In genomic region chr11:72314151-72314895, GRCm38 (mm10) we compare ENCODE assay signal across 8 mouse cellular contexts. TPM values are rescaled to one million over a fixed set of nuclear protein-coding genes. Genes with fewer than 3 reads are reported as not detected.
DNase-seq lines count a peak whose midpoint lies in the region; ATAC-seq and TF ChIP-seq lines count a peak whose summit lies in the region.

Gene Fbxo39, plus strand, starts transcription at chr11:72314444.

- 0 out of 2 replicates have a peak within 1 kb of the TSS, but pooled peaks have one; percentile 3 for H3K9ac ChIP-seq in kidney, embryonic 16.5 days (replicated peaks; ENCODE audit: low read length)
- H3K9ac ChIP-seq in heart, postnatal 0 days (replicated peaks; ENCODE audit: low read depth, low read length): no peak within 1 kb of the TSS; the same call in 1 of the 2 replicates

- no peaks in the 10 kb centered on the region for H3K36me3 ChIP-seq in kidney, embryonic 16.5 days (ENCODE audit: insufficient read depth, low read length)
- H3K36me3 ChIP-seq in heart, postnatal 0 days (replicated peaks; ENCODE audit: control insufficient read depth, insufficient read depth, low read length): 0 out of 2 replicates have a peak, but pooled peaks cover 3% of the 10 kb centered on the region
- no peaks in the 10 kb centered on the region for H3K36me3 ChIP-seq in midbrain, embryonic 10.5 days

- no peak for TF ChIP-seq EP300 in heart, postnatal 0 days (IDR thresholded peaks at IDR 0.05; ENCODE audit: low read depth)

- no peaks in the 10 kb centered on the region for H3K4me1 ChIP-seq in kidney, embryonic 16.5 days (ENCODE audit: insufficient read depth, low read length)
- no peaks in the 10 kb centered on the region for H3K4me1 ChIP-seq in heart, postnatal 0 days (ENCODE audit: control insufficient read depth, insufficient read depth)
- H3K4me1 ChIP-seq in midbrain, embryonic 10.5 days: peaks cover 7% of the 10 kb centered on the region

- peak within 1 kb of the TSS; percentile 28 for H3K4me3 ChIP-seq in kidney, embryonic 16.5 days (ENCODE audit: low read length)
- peak within 1 kb of the TSS; percentile 28 for H3K4me3 ChIP-seq in heart, postnatal 0 days (ENCODE audit: low read depth, low read length)
- peak within 1 kb of the TSS; percentile 52 for H3K4me3 ChIP-seq in midbrain, embryonic 10.5 days

- H3K27ac ChIP-seq in kidney, embryonic 16.5 days (ENCODE audit: low read length): no peak within 1 kb of the TSS
- no peak within 1 kb of the TSS for H3K27ac ChIP-seq in heart, postnatal 0 days (ENCODE audit: low read depth)
- H3K27ac ChIP-seq in midbrain, embryonic 10.5 days (replicated peaks): peak within 1 kb of the TSS; percentile 52; the same call in 1 of the 2 replicates

- WGBS in kidney, embryonic 16.5 days: 11% methylated on average over 41 of the region's 42 CpGs
- 11% methylated on average over 42 of the region's 42 CpGs for WGBS in heart, postnatal 0 days
- WGBS in midbrain, embryonic 10.5 days: 12% methylated on average over 42 of the region's 42 CpGs

- DNase-seq in kidney, adult 11 months: no peak
- DNase-seq in brain, adult 2 months (ENCODE audit: low read depth, low spot score): peak; percentile 69
- DNase-seq in heart, postnatal 0 days (ENCODE audit: low spot score): no peak
- peak; percentile 21 for DNase-seq in midbrain, embryonic 10.5 days (ENCODE audit: low spot score)
- no peak for DNase-seq in MN1 (ENCODE audit: low spot score)
- DNase-seq in cerebellum, adult 11 months: no peak

- H3K27me3 ChIP-seq in kidney, embryonic 16.5 days (ENCODE audit: insufficient read depth, low read length): peaks cover 21% of the 10 kb centered on the region
- H3K27me3 ChIP-seq in heart, postnatal 0 days (ENCODE audit: control insufficient read depth, insufficient read depth, low read length): peaks cover 22% of the 10 kb centered on the region
- peaks cover 37% of the 10 kb centered on the region for H3K27me3 ChIP-seq in midbrain, embryonic 10.5 days (ENCODE audit: low read depth, poor library complexity, severe bottlenecking)

- H3K9me3 ChIP-seq in kidney, embryonic 16.5 days (ENCODE audit: low read length): no peaks in the 10 kb centered on the region
- H3K9me3 ChIP-seq in heart, postnatal 0 days (replicated peaks; ENCODE audit: control insufficient read depth, low read length): no peaks in the 10 kb centered on the region
- no peaks in the 10 kb centered on the region for H3K9me3 ChIP-seq in midbrain, embryonic 10.5 days (replicated peaks)

- ATAC-seq in kidney, embryonic 16.5 days (ENCODE audit: low FRiP score, low TSS enrichment): peak; percentile 46; the same call in 1 of the 2 replicates
- no peak for ATAC-seq in heart, postnatal 0 days (ENCODE audit: insufficient read depth, low read depth)
- no peak for ATAC-seq in megakaryocyte-erythroid progenitor cell, adult 5-6 weeks (replicated peaks; ENCODE audit: low FRiP score, low TSS enrichment, poor library complexity, severe bottlenecking)

- no peak for TF ChIP-seq CTCF in heart, postnatal 0 days (IDR thresholded peaks at IDR 0.05; ENCODE audit: low read depth)

- H3K4me2 ChIP-seq in kidney, embryonic 16.5 days (replicated peaks; ENCODE audit: low read depth, low read length): peak within 1 kb of the TSS; percentile 51
- H3K4me2 ChIP-seq in heart, postnatal 0 days (ENCODE audit: low read depth, low read length): peak within 1 kb of the TSS; percentile 46

RNA-seq across cellular contexts. Expression of gene Fbxo39, which starts in this region (rescaled TPM):
- polyA plus RNA-seq in kidney, embryonic 16.5 days (2015; fragmentation: Nextera tagmentation; extraction: Ambion mirVana): not detected in 2 replicates
- not detected in 2 replicates for total RNA-seq in heart, postnatal 0 days (2014; rRNA removed; ENCODE audit: low replicate concordance)
- not detected in 2 replicates for polyA plus RNA-seq in heart, postnatal 0 days (2015; fragmentation: Nextera tagmentation; extraction: Ambion mirVana)
- polyA plus RNA-seq in midbrain, embryonic 10.5 days (2016; fragmentation: Nextera tagmentation; extraction: Ambion mirVana): not detected in 2 replicates
- total RNA-seq in megakaryocyte-erythroid progenitor cell, adult 5-6 weeks (2014; fragmentation: Nextera tagmentation): not detected in 2 replicates
- total RNA-seq in megakaryocyte-erythroid progenitor cell, adult 5-6 weeks (2017): not detected in 2 replicates

Comparison
In these comparisons a context has a peak if more than half of its experiments do, and no peak if none do; other contexts are left out.
1. Peak in ATAC-seq, H3K4me3 ChIP-seq, H3K9ac ChIP-seq and H3K4me2 ChIP-seq in kidney, embryonic 16.5 days; RNA of the gene not detected or under 1 TPM.
2. Peak in DNase-seq, H3K4me3 ChIP-seq and H3K27ac ChIP-seq in midbrain, embryonic 10.5 days; RNA of the gene not detected or under 1 TPM.